In the genomic region with DNA sequence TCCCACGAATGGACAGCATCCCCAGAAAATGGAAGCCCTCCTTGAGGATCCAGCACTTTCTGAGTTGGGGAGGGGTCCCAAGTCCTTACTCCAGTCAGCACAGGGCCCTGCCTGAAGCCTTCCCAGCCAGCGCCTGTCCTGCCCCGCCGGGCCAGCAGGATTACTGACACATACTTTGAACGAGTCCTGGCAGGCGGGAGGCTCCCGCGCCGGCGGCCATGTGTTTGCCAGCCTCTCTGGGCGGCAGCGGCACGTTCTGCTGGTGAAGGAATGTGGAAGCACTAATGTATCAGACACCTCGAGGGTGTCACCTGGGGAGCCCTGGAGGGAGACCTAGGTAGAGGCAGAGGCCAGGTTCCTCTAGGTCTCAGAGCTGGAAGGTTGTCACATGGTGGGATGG, we compare ENCODE assay signal across 21 mouse cellular contexts. TPM values are rescaled to one million over a fixed set of nuclear protein-coding genes. Genes with fewer than 3 reads are reported as not detected.
"Had no signal": no experiment of that assay in that cellular context is flagged by ENCODE, and none has a peak within 500 bp of the region (broad histone marks: within the 10 kb centered on the region; RNA-seq: fewer than 3 reads in every experiment).

No protein-coding gene starts in this region.

- H3K4me2 ChIP-seq: limb, embryonic 12.5 days; liver, embryonic 13.5 days; midbrain, embryonic 13.5 days; neural tube, embryonic 12.5 days; stomach, embryonic 15.5 days had no signal

- H3K9me3 ChIP-seq: limb, embryonic 12.5 days; liver, embryonic 13.5 days; midbrain, embryonic 13.5 days; neural tube, embryonic 12.5 days; stomach, embryonic 15.5 days had no signal

- H3K4me1 ChIP-seq: liver, embryonic 13.5 days had no signal

- H3K4me3 ChIP-seq: left cerebral cortex, adult 2 months; limb, embryonic 12.5 days; liver, embryonic 13.5 days; midbrain, embryonic 13.5 days; neural tube, embryonic 12.5 days; stomach, embryonic 15.5 days had no signal

- H3K9ac ChIP-seq: limb, embryonic 12.5 days; liver, embryonic 13.5 days; liver, postnatal 0 days; midbrain, embryonic 13.5 days; neural tube, embryonic 12.5 days; stomach, embryonic 15.5 days had no signal

- H3K36me3 ChIP-seq: limb, embryonic 12.5 days; liver, embryonic 13.5 days; midbrain, embryonic 13.5 days; neural tube, embryonic 12.5 days; stomach, embryonic 15.5 days had no signal

- DNase-seq: kidney, adult 8-10 months; kidney, postnatal 25 days; liver; liver, embryonic 13.5 days; liver, postnatal 0 days; lung, postnatal 36 days; retina, postnatal 1 day; right cerebral cortex, postnatal 4 days; thymus, postnatal 36 days had no signal

- H3K27ac ChIP-seq: left cerebral cortex, adult 2 months; limb, embryonic 12.5 days; liver, embryonic 13.5 days; midbrain, embryonic 13.5 days; neural tube, embryonic 12.5 days; stomach, embryonic 15.5 days had no signal

- ATAC-seq: liver, postnatal 0 days; lung, postnatal 0 days; midbrain, embryonic 13.5 days had no signal

RNA-seq across cellular contexts. Expression of a gene that starts 6.4 kb away (rescaled TPM):
- total RNA-seq: left cerebral cortex, adult 2 months; left cerebral cortex, postnatal 14 days; megakaryocyte progenitor cell, adult 5-6 weeks; monocyte, adult 5-6 weeks; neutrophil, adult 5-6 weeks had no signal
- polyA plus RNA-seq: kidney, embryonic 16.5 days; liver, embryonic 13.5 days; liver, postnatal 0 days; spleen, adult 2 months had no signal

RNA-seq across cellular contexts. Expression of a gene that starts 22.6 kb away (rescaled TPM):
- total RNA-seq: megakaryocyte progenitor cell, adult 5-6 weeks; monocyte, adult 5-6 weeks; neutrophil, adult 5-6 weeks had no signal
